Mouse (Mus musculus): Measurements from ENCODE around the gene 1700028P14Rik. TPM values are rescaled to one million over a fixed set of nuclear protein-coding genes. Genes with fewer than 3 reads are reported as not detected.

1700028P14Rik gene
- polyA plus RNA-seq, 1 experiment from 2014 or later: 1.9 TPM

DNA sequence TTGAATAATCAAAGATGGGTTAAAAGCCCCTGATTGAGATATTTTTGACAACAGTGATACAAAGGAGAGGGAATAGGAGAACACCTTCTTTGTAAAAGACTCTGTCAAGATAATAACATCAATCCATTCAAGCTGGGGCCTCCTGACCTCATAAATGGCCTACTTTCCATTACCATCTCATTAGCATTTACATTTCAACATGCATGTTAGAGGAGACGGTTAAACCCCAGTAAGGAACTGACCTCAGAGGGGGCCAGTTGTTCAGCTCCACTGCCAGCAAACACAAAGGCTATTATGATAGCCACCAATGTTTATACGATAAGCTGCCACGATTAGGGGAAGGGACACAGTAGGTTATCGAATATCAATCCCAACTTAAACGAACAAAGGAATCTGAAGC is 15.8 kb downstream of the 1700028P14Rik start:
- H3K27ac ChIP-seq (ENCODE audit: low read length): no peak overlapping the region
- ATAC-seq: no peak
- 25% methylated on average over 5 of the region's 5 CpGs for WGBS
- no peaks in the 10 kb centered on the region for H3K27me3 ChIP-seq (ENCODE audit: control insufficient read depth, insufficient read depth, low read depth, low read length)
- H3K4me3 ChIP-seq (ENCODE audit: low read depth, low read length): no peak overlapping the region
- no peak overlapping the region for H3K4me2 ChIP-seq (ENCODE audit: low read length)
- no peak overlapping the region for H3K9ac ChIP-seq (ENCODE audit: low read depth, low read length)
- H3K4me1 ChIP-seq (ENCODE audit: control insufficient read depth, insufficient read depth, low read length): peaks cover 2% of the 10 kb centered on the region; the same call in 1 of the 2 replicates
- no peaks in the 10 kb centered on the region for H3K9me3 ChIP-seq (replicated peaks; ENCODE audit: control insufficient read depth, low read length, poor library complexity, severe bottlenecking)
- H3K36me3 ChIP-seq (ENCODE audit: control insufficient read depth, insufficient read depth, low read length): no peaks in the 10 kb centered on the region

DNA sequence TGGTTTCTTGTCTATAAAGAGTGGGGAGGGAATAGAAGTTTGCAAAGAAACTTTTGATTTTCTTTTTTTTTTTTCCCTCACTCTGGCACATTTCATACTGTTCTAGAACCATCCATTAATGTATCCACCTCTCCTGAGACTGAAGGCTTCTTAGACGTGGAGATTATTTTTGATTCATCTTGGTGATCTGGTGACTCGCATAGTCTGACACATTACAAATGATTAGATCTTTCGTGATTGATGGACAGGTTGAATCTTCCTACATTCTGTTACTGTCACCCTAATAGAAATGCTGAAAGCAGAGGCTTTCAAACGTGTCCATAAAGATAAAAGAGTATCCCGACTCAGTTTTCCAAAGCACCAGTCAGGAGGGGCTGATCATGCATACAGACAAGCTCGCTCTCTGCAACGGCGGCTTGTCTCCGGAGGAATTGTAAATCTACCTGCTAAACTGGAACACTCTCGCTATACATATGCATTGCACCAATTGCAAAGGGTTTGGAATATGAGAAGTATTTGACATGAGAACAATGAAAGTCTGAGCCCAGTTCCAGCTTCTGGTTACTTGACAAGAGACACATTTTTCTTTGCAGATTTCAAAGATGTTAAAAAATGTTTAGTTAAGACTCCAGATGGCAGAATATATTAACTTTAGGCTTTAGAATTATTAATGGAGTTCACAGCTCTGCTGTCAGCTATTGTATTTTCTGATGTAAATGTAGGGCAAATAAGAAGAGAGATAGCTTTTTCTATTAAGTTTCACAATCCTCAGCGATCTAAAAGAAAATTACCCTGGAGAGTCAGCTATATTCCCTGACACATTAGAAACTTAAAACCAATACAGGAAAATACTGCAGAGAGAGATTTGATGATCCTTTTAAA is 20.8 kb downstream of the 1700028P14Rik start:
- WGBS: 39% methylated on average over 11 of the region's 11 CpGs
- peak; percentile 84 for ATAC-seq
- H3K27me3 ChIP-seq (ENCODE audit: control insufficient read depth, insufficient read depth, low read depth, low read length): no peaks in the 10 kb centered on the region
- H3K9ac ChIP-seq (ENCODE audit: low read depth, low read length): no peak overlapping the region
- peaks cover 4% of the 10 kb centered on the region; the same call in 1 of the 2 replicates for H3K4me1 ChIP-seq (ENCODE audit: control insufficient read depth, insufficient read depth, low read length)
- H3K4me3 ChIP-seq (ENCODE audit: low read depth, low read length): no peak overlapping the region
- H3K36me3 ChIP-seq (ENCODE audit: control insufficient read depth, insufficient read depth, low read length): no peaks in the 10 kb centered on the region
- no peak overlapping the region for H3K4me2 ChIP-seq (ENCODE audit: low read length)
- no peaks in the 10 kb centered on the region for H3K9me3 ChIP-seq (replicated peaks; ENCODE audit: control insufficient read depth, low read length, poor library complexity, severe bottlenecking)
- peak overlapping the region; percentile 33; the same call in 1 of the 2 replicates for H3K27ac ChIP-seq (ENCODE audit: low read length)

DNA sequence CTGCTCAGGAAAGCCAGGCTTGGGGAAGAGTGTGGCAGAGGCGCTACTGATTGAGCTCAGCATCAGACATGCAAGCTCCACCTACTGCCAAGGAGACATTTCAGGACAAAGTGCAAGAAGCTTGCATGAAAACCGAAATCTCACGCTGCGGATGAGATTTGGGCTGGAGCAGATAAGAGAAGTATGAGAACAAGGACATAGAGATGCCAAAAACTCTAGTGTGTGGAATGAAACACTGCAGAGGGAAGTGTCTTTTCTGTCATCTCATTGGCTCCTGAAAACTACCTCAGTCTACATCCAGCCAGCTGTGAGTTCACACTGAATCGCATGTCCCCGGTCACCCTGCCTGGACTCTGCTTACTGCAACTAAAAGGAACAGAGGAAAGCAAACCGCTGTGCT is 38.3 kb downstream of the 1700028P14Rik start:
- Histone ChIP-seq H3K4me1 (ENCODE audit: control insufficient read depth, insufficient read depth, low read length) (no peaks in the 10 kb centered on the region), H3K27ac (ENCODE audit: low read length) (no peak overlapping the region)
- WGBS: 92% methylated on average over 7 of the region's 7 CpGs

DNA sequence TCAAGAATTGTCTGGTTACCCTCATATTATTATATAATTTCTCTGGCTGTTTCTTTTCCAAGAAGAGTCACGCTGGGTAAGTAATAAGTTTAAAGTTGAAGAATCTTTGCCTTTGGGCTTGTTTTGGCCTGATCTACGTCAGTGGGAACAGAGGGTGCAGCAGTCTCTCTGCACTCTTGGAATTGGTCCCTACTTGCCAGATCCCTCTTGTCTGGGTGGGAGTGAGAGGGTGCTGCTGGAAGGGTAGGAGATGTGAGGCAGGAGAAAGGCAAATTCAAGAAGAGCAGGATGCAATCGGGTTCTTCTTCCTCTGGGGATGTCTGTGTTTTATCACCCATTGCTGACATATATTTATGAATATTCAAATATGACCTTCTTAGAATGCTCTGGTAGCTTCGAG is 42.9 kb downstream of the 1700028P14Rik start:
- Histone ChIP-seq H3K9ac (ENCODE audit: low read depth, low read length) (no peak overlapping the region), H3K9me3 (replicated peaks; ENCODE audit: control insufficient read depth, low read length, poor library complexity, severe bottlenecking) (no peaks in the 10 kb centered on the region), H3K27me3 (ENCODE audit: control insufficient read depth, insufficient read depth, low read depth, low read length) (no peaks in the 10 kb centered on the region), H3K4me1 (ENCODE audit: control insufficient read depth, insufficient read depth, low read length) (no peaks in the 10 kb centered on the region), H3K4me3 (ENCODE audit: low read depth, low read length) (no peak overlapping the region), H3K4me2 (ENCODE audit: low read length) (no peak overlapping the region), H3K27ac (ENCODE audit: low read length) (no peak overlapping the region), H3K36me3 (ENCODE audit: control insufficient read depth, insufficient read depth, low read length) (no peaks in the 10 kb centered on the region)
- WGBS: 80% methylated on average over 4 of the region's 4 CpGs
- no peak for ATAC-seq

More for the DNA sequence above, 38.3 kb downstream of the 1700028P14Rik start:
- Histone ChIP-seq H3K9ac (ENCODE audit: low read depth, low read length) (no peak overlapping the region), H3K36me3 (ENCODE audit: control insufficient read depth, insufficient read depth, low read length) (no peaks in the 10 kb centered on the region), H3K27me3 (ENCODE audit: control insufficient read depth, insufficient read depth, low read depth, low read length) (no peaks in the 10 kb centered on the region), H3K4me3 (ENCODE audit: low read depth, low read length) (no peak overlapping the region), H3K4me2 (ENCODE audit: low read length) (no peak overlapping the region), H3K9me3 (replicated peaks; ENCODE audit: control insufficient read depth, low read length, poor library complexity, severe bottlenecking) (no peaks in the 10 kb centered on the region)
- no peak for ATAC-seq

DNA sequence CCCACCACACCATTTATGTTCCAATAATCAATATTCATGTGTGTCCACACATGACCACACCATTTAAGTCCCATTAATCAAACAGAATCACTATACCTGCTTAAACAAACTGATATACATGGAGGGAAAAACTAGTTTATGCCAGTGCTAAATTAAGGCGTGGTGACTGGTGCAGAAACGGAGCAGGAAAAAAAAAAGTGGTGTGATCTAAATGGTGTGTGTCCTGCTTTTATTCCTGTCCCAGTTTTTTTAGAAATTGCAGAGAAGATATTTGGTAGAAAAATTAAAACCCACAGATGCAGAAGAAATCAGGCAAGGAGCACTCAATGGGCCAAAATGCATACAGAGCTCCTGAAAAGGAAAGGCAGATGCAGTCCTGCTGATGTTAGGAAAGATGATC is 44.7 kb downstream of the 1700028P14Rik start:
- H3K9ac ChIP-seq (ENCODE audit: low read depth, low read length): no peak overlapping the region
- no peaks in the 10 kb centered on the region for H3K9me3 ChIP-seq (replicated peaks; ENCODE audit: control insufficient read depth, low read length, poor library complexity, severe bottlenecking)
- H3K27ac ChIP-seq (ENCODE audit: low read length): no peak overlapping the region
- no peaks in the 10 kb centered on the region for H3K36me3 ChIP-seq (ENCODE audit: control insufficient read depth, insufficient read depth, low read length)
- H3K4me3 ChIP-seq (ENCODE audit: low read depth, low read length): no peak overlapping the region
- H3K27me3 ChIP-seq (ENCODE audit: control insufficient read depth, insufficient read depth, low read depth, low read length): no peaks in the 10 kb centered on the region
- H3K4me2 ChIP-seq (ENCODE audit: low read length): no peak overlapping the region
- ATAC-seq: no peak
- WGBS: 88% methylated on average over 2 of the region's 2 CpGs
- no peaks in the 10 kb centered on the region for H3K4me1 ChIP-seq (ENCODE audit: control insufficient read depth, insufficient read depth, low read length)

DNA sequence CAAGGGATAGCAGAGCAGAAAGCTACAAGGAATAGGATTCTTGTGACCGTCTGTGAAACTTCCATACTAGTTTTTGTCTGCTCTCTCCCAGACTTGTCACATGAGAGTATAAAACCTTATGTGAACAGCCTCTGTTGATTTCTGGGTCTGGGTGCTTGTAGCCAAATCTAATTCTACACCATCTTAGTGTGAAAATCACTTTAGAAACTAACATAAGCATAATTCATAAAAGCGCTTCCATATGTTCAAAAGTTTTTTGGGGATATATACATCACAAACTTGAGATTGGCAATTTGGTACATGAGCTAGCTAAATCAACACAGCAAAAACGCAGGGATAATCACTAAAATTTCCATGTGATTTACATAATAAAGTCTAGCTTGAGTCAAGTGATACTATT is 57.7 kb downstream of the 1700028P14Rik start:
- Histone ChIP-seq H3K27ac (ENCODE audit: low read length) (no peak overlapping the region), H3K27me3 (ENCODE audit: control insufficient read depth, insufficient read depth, low read depth, low read length) (no peaks in the 10 kb centered on the region), H3K36me3 (ENCODE audit: control insufficient read depth, insufficient read depth, low read length) (no peaks in the 10 kb centered on the region), H3K9ac (ENCODE audit: low read depth, low read length) (no peak overlapping the region), H3K4me3 (ENCODE audit: low read depth, low read length) (no peak overlapping the region), H3K4me1 (ENCODE audit: control insufficient read depth, insufficient read depth, low read length) (no peaks in the 10 kb centered on the region), H3K4me2 (ENCODE audit: low read length) (no peak overlapping the region), H3K9me3 (replicated peaks; ENCODE audit: control insufficient read depth, low read length, poor library complexity, severe bottlenecking) (no peaks in the 10 kb centered on the region)
- WGBS: 89% methylated on average over 3 of the region's 3 CpGs
- no peak for ATAC-seq

DNA sequence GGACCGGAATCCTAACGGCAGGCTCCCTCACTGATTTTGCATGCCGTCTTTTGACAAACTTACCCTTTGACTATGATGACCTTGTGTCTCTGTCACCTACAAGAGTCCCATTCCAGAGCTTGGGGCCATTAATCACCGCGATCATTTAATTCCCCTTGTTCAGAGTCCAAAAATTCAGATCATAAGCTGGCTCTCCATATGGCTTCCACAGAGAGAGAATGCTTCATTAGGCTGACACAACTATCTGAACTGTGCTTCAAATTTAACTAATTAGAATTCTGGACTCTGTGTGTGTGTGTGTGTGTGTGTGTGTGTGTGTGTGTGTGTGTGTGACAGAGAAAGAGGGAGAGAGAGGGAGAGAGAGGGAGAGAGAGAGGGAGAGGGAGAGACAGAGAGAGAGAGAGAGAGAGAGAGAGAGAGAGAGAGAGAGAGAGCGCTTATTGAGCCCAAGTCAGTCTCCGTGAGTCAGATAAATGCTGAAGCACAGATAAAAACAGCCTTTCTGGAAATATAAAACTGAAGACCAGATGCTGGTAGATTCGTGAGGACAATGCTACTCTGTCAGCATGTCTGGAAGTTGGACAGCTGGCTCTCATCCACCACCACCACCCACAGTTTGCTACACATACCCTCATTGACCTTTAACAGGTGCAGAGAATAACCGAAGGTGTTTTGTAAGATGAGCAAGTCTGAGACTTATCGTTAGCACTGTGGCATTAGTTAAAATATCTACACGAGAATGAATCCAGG is 73.8 kb downstream of the 1700028P14Rik start:
- no peak overlapping the region for H3K4me3 ChIP-seq (ENCODE audit: low read depth, low read length)
- ATAC-seq: no peak
- no peaks in the 10 kb centered on the region for H3K36me3 ChIP-seq (ENCODE audit: control insufficient read depth, insufficient read depth, low read length)
- H3K4me1 ChIP-seq (ENCODE audit: control insufficient read depth, insufficient read depth, low read length): no peaks in the 10 kb centered on the region
- H3K27me3 ChIP-seq (ENCODE audit: control insufficient read depth, insufficient read depth, low read depth, low read length): no peaks in the 10 kb centered on the region
- no peak overlapping the region for H3K4me2 ChIP-seq (ENCODE audit: low read length)
- no peak overlapping the region for H3K9ac ChIP-seq (ENCODE audit: low read depth, low read length)
- H3K9me3 ChIP-seq (replicated peaks; ENCODE audit: control insufficient read depth, low read length, poor library complexity, severe bottlenecking): no peaks in the 10 kb centered on the region
- 83% methylated on average over 11 of the region's 11 CpGs for WGBS
- H3K27ac ChIP-seq (ENCODE audit: low read length): no peak overlapping the region

DNA sequence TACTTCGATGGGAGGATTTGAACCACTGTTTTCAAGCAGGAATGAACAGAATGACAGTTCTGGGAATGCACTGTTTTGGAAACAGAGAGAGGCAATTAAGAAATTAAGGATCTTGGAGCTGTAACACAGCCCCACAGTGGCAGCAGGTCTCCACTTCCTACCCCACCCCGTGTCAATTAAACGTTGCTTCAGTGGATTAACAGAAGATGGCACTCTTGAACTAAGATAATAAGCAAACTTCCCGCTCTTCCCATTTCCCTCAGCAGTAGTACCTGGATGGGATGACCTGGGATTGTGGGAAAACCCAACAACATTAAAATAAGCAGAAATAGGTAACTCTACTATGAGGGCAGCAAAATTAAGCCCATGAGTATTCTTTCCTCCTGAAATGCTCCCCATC is 75.9 kb downstream of the 1700028P14Rik start:
- H3K9me3 ChIP-seq (replicated peaks; ENCODE audit: control insufficient read depth, low read length, poor library complexity, severe bottlenecking): no peaks in the 10 kb centered on the region
- ATAC-seq: no peak
- H3K27ac ChIP-seq (ENCODE audit: low read length): no peak overlapping the region
- 54% methylated on average over 4 of the region's 4 CpGs for WGBS
- H3K27me3 ChIP-seq (ENCODE audit: control insufficient read depth, insufficient read depth, low read depth, low read length): no peaks in the 10 kb centered on the region
- no peak overlapping the region for H3K9ac ChIP-seq (ENCODE audit: low read depth, low read length)
- H3K4me1 ChIP-seq (ENCODE audit: control insufficient read depth, insufficient read depth, low read length): no peaks in the 10 kb centered on the region
- no peak overlapping the region for H3K4me3 ChIP-seq (ENCODE audit: low read depth, low read length)
- no peak overlapping the region for H3K4me2 ChIP-seq (ENCODE audit: low read length)
- H3K36me3 ChIP-seq (ENCODE audit: control insufficient read depth, insufficient read depth, low read length): no peaks in the 10 kb centered on the region

DNA sequence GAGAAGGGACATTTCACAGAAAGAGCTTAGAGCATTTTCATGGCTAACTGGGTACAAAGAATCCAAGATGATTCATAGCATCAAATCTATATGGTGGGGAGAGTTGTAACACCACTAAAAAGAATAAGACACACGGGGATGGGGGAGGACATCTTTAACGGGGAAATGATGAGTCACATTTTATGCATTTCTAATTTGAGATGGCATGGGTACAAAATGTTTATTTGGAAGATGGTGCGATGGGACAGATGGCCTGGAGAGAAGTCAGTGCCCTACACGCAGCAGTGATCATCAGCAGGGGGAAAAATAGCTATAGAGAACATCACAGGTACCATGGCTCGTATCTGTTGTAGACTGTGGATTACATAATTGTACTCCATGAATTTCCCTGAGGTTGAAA is 88.9 kb downstream of the 1700028P14Rik start:
- H3K4me3 ChIP-seq (ENCODE audit: low read depth, low read length): no peak overlapping the region
- H3K27me3 ChIP-seq (ENCODE audit: control insufficient read depth, insufficient read depth, low read depth, low read length): no peaks in the 10 kb centered on the region
- H3K9ac ChIP-seq (ENCODE audit: low read depth, low read length): no peak overlapping the region
- H3K4me2 ChIP-seq (ENCODE audit: low read length): no peak overlapping the region
- H3K27ac ChIP-seq (ENCODE audit: low read length): no peak overlapping the region
- no peaks in the 10 kb centered on the region for H3K9me3 ChIP-seq (replicated peaks; ENCODE audit: control insufficient read depth, low read length, poor library complexity, severe bottlenecking)
- H3K4me1 ChIP-seq (ENCODE audit: control insufficient read depth, insufficient read depth, low read length): no peaks in the 10 kb centered on the region
- H3K36me3 ChIP-seq (ENCODE audit: control insufficient read depth, insufficient read depth, low read length): no peaks in the 10 kb centered on the region
- ATAC-seq: no peak
- WGBS: 92% methylated on average over 5 of the region's 5 CpGs

Data from midbrain, embryonic 16.5 days (tissue).